Mouse (Mus musculus) c-Kit-positive CD71-positive TER-119-negative erythroid progenitor cells, embryonic 14.5 days (primary cell): ENCODE measurements around the gene Olfr299.

Source experiments
- DNase-seq: peaks from one replicate; pipeline ENCODE4 v3.0.0-alpha.2; 2013; ENCODE audit warnings: low read depth

Gene Olfr299

DNA sequence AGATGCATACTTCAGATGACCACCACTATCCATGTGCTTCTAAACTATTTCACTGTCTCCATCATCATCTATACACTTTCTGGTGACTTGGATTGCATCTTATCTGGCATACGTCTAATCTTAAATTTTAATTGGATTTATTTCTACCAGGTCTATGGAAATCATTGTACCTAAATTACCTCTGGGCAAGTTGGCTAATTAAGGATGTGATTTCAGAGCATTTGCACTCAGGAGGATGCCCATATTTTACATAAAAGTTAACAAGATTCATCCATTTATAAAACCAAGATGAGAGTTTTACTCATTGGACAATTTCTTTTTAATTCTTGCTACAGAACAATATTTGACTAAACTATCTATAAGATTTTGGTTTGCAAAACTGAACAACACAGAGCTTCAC is at the start of gene Olfr299:
TSS of gene Olfr299 (plus strand) at position 301 of the 400 bp plus-strand sequence.
- no peak for DNase-seq

DNA sequence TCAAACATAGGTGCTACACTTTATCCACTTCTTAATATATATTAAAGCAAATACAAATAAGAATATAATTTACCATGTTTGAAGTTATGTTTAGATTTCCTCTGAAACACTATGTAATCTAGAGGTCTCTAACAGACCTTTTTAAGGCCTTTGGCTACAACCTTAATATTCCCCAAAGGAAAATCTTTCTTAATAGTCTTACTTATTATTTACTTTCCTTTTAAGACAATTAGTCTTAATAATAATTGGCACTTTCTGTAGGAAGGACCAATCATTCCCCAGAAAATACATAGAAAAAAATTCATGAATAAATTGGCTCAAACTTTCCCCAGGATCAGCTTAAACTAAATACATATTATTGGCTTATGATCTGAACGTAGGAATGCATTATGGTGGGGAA is 32.7 kb downstream of the Olfr299 start, which contains the start of gene Olfr298:
TSS of gene Olfr298 (minus strand) at position 101 of the 400 bp plus-strand sequence.
- DNase-seq = no peak
